Mouse (Mus musculus): ENCODE results near the gene Dxo. TPM values are rescaled to one million over a fixed set of nuclear protein-coding genes. Genes with fewer than 3 reads are reported as not detected.
"Not testable (repeated sequence)": the region's sequence is repeated elsewhere in the genome, so short reads cannot be mapped to it uniquely, and the experiment has no call there.

The Dxo gene
- 78.5 and 84.9 TPM in 2 replicates for polyA plus RNA-seq (2014; fragmentation: Nextera tagmentation; extraction: Ambion mirVana)

DNA sequence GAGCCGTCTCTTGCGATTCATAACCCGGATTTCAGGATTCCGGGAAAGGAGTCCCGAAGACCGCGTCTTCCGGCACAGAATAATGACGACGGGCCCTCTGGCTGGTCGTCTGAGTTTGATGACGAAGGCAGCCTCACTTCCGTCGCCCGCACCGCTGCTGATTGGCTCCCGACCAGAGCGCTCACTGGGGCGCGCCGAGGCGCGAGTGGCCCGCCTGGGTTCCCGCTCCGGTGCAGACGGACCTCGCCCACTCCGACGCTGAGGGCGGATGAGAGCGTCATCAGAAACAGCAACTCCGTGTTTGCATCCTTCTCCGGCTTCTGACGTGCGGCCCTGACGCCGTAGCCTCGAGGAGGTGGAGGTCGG is at the start of gene Dxo, which contains the start of gene Stk19:
Dxo (plus strand) TSS at position 164 of the 366 bp plus-strand sequence.
Stk19 (minus strand) TSS at position 90 of the 366 bp plus-strand sequence.
- peak within 1 kb of the TSS; percentile 97 for H3K4me2 ChIP-seq (ENCODE audit: low read depth, low read length, severe bottlenecking)
- H3K4me1 ChIP-seq (replicated peaks; ENCODE audit: control insufficient read depth, insufficient read depth, low read length), result peaks cover 16% of the 10 kb centered on the region
- peak within 1 kb of the TSS; percentile 78 for H3K4me3 ChIP-seq (ENCODE audit: low read depth, low read length)
- no peaks in the 10 kb centered on the region for H3K27me3 ChIP-seq (ENCODE audit: control insufficient read depth, insufficient read depth, low read length)
- H3K27ac ChIP-seq (ENCODE audit: low read depth, low read length), result peak within 1 kb of the TSS; percentile 41; the same call in 1 of the 2 replicates
- ATAC-seq (replicated peaks; ENCODE audit: low FRiP score), result peak; percentile 92
- peak within 1 kb of the TSS; percentile 77 for H3K9ac ChIP-seq (ENCODE audit: low read length)
- H3K36me3 ChIP-seq (ENCODE audit: control insufficient read depth, insufficient read depth, low read length), result peaks cover 11% of the 10 kb centered on the region
- under 1% methylated on average over 40 of the region's 40 CpGs for WGBS
- H3K9me3 ChIP-seq (ENCODE audit: control insufficient read depth, low read length), result no peaks in the 10 kb centered on the region
- peak; percentile 98 for DNase-seq (ENCODE audit: low spot score)

DNA sequence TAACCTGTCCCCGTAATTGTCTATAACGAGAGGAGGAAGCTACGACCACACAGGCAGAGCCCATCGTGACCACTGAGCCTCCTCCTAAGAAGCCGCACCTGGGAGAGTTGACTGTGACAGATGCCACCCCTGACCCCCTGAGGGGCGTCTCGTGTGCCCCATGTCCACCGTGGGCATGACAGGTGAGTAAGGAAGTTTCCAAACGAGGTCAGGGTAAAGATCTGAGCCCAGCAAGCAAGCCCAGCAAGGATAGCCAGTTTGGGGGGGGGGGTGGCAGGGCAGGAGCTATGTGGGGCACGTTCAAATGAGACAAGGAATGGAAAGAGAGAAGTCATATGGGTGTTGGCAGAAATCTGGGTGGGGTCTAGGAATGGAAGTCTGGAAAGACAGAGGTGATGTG is 41.8 kb upstream of the Dxo start:
- Histone ChIP-seq H3K27ac (ENCODE audit: low read depth, low read length) (no peak overlapping the region), H3K4me1 (replicated peaks; ENCODE audit: control insufficient read depth, insufficient read depth, low read length) (no peaks in the 10 kb centered on the region), H3K9ac (ENCODE audit: low read length) (no peak overlapping the region), H3K36me3 (ENCODE audit: control insufficient read depth, insufficient read depth, low read length) (no peaks in the 10 kb centered on the region), H3K27me3 (ENCODE audit: control insufficient read depth, insufficient read depth, low read length) (no peaks in the 10 kb centered on the region), H3K4me3 (ENCODE audit: low read depth, low read length) (no peak overlapping the region), H3K4me2 (ENCODE audit: low read depth, low read length, severe bottlenecking) (no peak overlapping the region), H3K9me3 (ENCODE audit: control insufficient read depth, low read length) (no peaks in the 10 kb centered on the region)
- WGBS, result 88% methylated on average over 10 of the region's 10 CpGs
- ATAC-seq (replicated peaks; ENCODE audit: low FRiP score), result no peak
- no peak for DNase-seq (ENCODE audit: low spot score)

DNA sequence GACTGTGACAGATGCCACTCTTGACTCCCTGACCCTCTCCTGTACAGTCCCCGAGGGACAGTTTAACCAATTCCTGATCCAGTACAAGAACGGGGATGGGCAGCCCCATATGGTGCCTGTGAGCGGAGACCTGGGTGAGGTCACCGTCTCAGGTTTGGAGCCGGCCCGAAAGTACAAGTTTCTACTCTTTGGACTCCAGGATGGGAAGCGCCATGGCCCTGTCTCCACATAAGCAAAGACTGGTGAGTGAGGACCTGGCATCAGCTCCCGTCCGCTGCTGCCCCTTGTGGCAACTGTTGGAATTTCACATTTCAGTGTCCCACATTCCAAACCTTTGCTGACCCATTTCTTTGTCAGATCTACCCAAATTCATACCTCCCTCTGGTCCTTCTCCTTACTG is 41.2 kb upstream of the Dxo start:
- Histone ChIP-seq H3K4me3 (ENCODE audit: low read depth, low read length) (no peak overlapping the region), H3K9me3 (ENCODE audit: control insufficient read depth, low read length) (no peaks in the 10 kb centered on the region), H3K27ac (ENCODE audit: low read depth, low read length) (no peak overlapping the region), H3K36me3 (ENCODE audit: control insufficient read depth, insufficient read depth, low read length) (no peaks in the 10 kb centered on the region), H3K4me1 (replicated peaks; ENCODE audit: control insufficient read depth, insufficient read depth, low read length) (no peaks in the 10 kb centered on the region), H3K9ac (ENCODE audit: low read length) (no peak overlapping the region), H3K4me2 (ENCODE audit: low read depth, low read length, severe bottlenecking) (no peak overlapping the region), H3K27me3 (ENCODE audit: control insufficient read depth, insufficient read depth, low read length) (no peaks in the 10 kb centered on the region)
- WGBS, result 66% methylated on average over 9 of the region's 9 CpGs
- ATAC-seq (replicated peaks; ENCODE audit: low FRiP score), result no peak
- peak; percentile 60 for DNase-seq (ENCODE audit: low spot score)

DNA sequence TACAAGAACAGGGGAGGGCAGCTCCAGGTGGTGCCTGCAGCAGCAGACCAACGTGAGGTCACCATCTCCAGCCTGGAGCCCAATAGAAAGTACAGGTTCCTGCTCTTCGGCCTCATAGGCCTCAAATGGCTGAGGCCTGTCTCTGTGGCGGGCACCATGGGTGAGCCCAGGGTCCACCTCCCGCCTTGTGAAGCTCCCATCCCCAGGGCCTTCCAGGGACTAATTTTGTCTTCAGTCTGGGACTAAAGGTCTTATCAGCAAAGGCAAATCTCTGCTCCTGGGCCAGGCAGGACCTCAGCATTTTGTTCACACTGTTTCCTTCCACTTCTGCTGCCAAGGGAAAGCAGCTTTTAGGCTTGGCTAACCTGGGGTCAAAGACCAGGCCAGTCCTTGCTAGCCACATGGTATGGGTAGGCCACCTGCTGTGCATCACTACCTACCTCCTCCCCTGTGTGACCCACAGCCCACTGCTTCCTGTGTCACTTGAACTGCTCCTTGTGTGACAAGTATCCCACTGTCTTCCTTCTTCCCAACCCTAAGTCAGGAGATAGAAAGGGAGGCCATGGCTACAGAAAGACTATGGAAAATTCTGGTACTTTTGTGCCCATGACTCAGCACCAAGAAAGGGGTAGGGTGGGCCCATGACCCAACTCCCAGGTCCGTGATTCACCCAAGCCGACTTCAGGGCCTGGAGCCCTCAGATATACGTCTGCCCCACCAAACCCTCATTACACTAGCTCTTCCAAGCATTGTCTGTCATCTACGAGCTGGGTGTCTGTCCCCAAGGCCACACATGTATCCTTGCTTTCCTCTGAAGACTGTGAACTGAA is 40.3 kb upstream of the Dxo start:
- Histone ChIP-seq H3K9ac (ENCODE audit: low read length) (no peak overlapping the region), H3K9me3 (ENCODE audit: control insufficient read depth, low read length) (no peaks in the 10 kb centered on the region), H3K27ac (ENCODE audit: low read depth, low read length) (no peak overlapping the region), H3K4me1 (replicated peaks; ENCODE audit: control insufficient read depth, insufficient read depth, low read length) (no peaks in the 10 kb centered on the region), H3K36me3 (ENCODE audit: control insufficient read depth, insufficient read depth, low read length) (no peaks in the 10 kb centered on the region), H3K4me3 (ENCODE audit: low read depth, low read length) (no peak overlapping the region), H3K27me3 (ENCODE audit: control insufficient read depth, insufficient read depth, low read length) (no peaks in the 10 kb centered on the region), H3K4me2 (ENCODE audit: low read depth, low read length, severe bottlenecking) (no peak overlapping the region)
- no peak for DNase-seq (ENCODE audit: low spot score)
- 80% methylated on average over 8 of the region's 8 CpGs for WGBS
- ATAC-seq (replicated peaks; ENCODE audit: low FRiP score), result no peak

DNA sequence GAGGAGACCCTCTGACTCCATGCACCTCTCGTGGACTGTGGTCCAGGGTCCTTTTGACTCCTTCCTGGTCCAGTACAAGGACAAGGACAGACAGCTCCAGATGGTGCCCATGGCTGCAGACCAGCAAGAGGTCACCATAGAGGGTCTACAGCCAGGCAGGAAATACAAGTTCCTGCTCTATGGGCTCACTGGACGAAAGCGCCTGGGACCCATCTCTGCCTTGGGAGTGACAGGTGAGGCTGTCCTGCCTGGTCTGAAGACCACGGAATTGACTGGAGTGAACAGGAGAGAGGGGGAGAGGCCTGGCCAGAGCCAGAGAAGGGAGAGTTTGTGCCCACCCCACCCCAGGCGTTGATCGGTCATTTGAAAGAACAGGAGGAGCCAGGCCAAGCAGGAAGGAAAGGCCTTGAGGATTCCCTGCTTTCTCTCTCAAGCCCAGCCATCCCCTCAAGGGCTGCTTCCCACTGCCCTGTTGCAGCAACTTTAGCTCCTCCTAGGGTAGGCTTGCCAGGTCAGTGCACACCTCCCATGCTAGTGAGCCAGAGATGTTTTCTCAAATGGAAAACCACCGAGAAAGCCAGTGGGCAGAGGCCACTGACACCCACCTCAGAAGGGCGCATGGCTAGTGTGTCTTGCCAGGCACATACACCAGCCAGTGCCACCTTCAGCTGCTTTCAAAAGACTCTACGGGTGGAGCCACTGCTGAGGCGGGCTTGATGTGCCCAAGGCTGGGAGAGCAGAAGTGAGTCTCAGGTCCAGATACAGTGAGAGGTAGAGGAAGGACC is 39.4 kb upstream of the Dxo start:
- 85% methylated on average over 10 of the region's 10 CpGs for WGBS
- H3K36me3 ChIP-seq (ENCODE audit: control insufficient read depth, insufficient read depth, low read length); H3K9ac ChIP-seq (ENCODE audit: low read length); H3K4me1 ChIP-seq (replicated peaks; ENCODE audit: control insufficient read depth, insufficient read depth, low read length); H3K4me2 ChIP-seq (ENCODE audit: low read depth, low read length, severe bottlenecking); H3K4me3 ChIP-seq (ENCODE audit: low read depth, low read length); H3K27ac ChIP-seq (ENCODE audit: low read depth, low read length); ATAC-seq (replicated peaks; ENCODE audit: low FRiP score); H3K27me3 ChIP-seq (ENCODE audit: control insufficient read depth, insufficient read depth, low read length); H3K9me3 ChIP-seq (ENCODE audit: control insufficient read depth, low read length): not testable (repeated sequence)
- DNase-seq (ENCODE audit: low spot score), result peak; percentile 33

DNA sequence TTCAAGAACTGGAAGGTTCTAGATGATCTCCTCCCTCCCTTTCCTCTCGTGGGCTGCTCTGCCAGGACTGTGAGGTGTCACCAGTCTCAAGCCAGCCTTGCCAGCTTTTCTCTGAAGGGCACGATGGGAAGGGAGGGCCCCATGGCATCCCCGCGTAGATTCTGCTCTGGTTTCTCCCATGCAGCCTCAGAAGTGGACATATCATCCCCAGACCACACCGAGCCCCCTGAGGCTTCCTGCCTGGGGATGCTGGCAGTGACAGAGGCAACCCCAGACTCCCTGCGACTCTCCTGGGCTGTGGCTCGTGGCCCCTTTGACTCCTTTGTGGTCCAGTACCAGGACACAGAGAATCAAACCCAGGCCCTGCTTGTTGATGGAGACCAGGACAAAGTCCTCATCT is 38.7 kb upstream of the Dxo start:
- DNase-seq (ENCODE audit: low spot score), result peak; percentile 28
- not testable (repeated sequence) for H3K4me1 ChIP-seq (replicated peaks; ENCODE audit: control insufficient read depth, insufficient read depth, low read length); ATAC-seq (replicated peaks; ENCODE audit: low FRiP score); H3K4me2 ChIP-seq (ENCODE audit: low read depth, low read length, severe bottlenecking); H3K9ac ChIP-seq (ENCODE audit: low read length); H3K36me3 ChIP-seq (ENCODE audit: control insufficient read depth, insufficient read depth, low read length); H3K27ac ChIP-seq (ENCODE audit: low read depth, low read length); H3K4me3 ChIP-seq (ENCODE audit: low read depth, low read length); H3K27me3 ChIP-seq (ENCODE audit: control insufficient read depth, insufficient read depth, low read length); H3K9me3 ChIP-seq (ENCODE audit: control insufficient read depth, low read length)
- WGBS, result 83% methylated on average over 7 of the region's 7 CpGs

DNA sequence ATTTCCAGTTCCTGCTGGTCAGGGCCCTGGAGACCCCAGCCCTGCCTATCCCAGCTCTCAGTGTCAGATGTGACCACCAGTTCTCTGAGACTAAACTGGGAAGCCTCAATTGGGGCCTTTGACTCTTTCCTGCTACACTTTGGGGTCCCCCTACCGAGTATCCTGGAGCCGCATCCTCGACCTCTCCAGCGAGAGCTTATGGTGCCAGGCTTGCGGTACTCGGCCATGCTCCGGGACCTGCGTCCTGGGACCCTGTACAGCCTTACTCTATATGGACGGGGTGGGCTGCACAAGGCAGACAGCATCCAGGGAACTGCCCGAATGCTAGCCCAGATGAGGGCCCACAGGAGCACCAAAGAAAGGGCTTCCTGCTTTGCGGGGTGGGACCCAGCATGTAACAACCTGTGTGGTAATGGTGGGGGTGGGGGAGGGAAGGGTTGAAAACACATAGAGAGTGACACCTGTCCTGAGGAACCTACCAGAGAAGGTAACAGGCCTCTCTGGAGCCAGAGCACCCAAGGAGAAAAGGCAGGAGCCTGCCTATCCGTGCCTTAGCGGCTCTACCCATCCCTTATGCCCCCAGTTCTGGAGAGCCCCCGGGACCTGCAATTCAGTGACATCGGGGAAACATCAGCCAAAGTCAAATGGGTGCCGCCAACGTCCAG is 37.8 kb upstream of the Dxo start:
- H3K9ac ChIP-seq (ENCODE audit: low read length), result no peak overlapping the region
- H3K4me2 ChIP-seq (ENCODE audit: low read depth, low read length, severe bottlenecking), result no peak overlapping the region
- WGBS, result 97% methylated on average over 13 of the region's 17 CpGs
- ATAC-seq (replicated peaks; ENCODE audit: low FRiP score), result no peak
- H3K4me1 ChIP-seq (replicated peaks; ENCODE audit: control insufficient read depth, insufficient read depth, low read length), result no peaks in the 10 kb centered on the region
- H3K27ac ChIP-seq (ENCODE audit: low read depth, low read length), result no peak overlapping the region
- H3K9me3 ChIP-seq (ENCODE audit: control insufficient read depth, low read length), result no peaks in the 10 kb centered on the region
- DNase-seq (ENCODE audit: low spot score), result peak; percentile 43
- H3K4me3 ChIP-seq (ENCODE audit: low read depth, low read length), result no peak overlapping the region
- H3K27me3 ChIP-seq (ENCODE audit: control insufficient read depth, insufficient read depth, low read length), result no peaks in the 10 kb centered on the region
- H3K36me3 ChIP-seq (ENCODE audit: control insufficient read depth, insufficient read depth, low read length), result no peaks in the 10 kb centered on the region

DNA sequence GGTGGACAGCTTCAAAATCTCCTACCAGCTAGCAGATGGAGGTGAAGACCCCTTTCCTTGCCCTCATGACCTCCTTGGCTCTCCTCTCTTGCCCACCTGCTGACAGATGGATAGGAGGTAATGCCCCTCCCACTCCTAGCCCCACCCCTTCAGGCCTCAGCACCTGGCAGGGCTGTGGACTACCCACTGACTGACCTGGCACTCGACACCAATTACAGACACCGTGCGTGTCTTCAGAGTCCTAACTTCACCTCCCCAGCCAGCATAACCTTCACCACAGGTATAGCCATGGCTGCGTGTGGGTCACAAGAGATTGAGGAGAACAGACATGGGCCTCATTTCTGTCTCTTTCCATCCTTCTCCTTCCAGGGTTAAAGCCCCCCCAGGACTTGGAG is 37.3 kb upstream of the Dxo start:
- 89% methylated on average over 4 of the region's 4 CpGs for WGBS
- Histone ChIP-seq H3K9me3 (ENCODE audit: control insufficient read depth, low read length) (no peaks in the 10 kb centered on the region), H3K36me3 (ENCODE audit: control insufficient read depth, insufficient read depth, low read length) (no peaks in the 10 kb centered on the region), H3K9ac (ENCODE audit: low read length) (no peak overlapping the region), H3K4me1 (replicated peaks; ENCODE audit: control insufficient read depth, insufficient read depth, low read length) (no peaks in the 10 kb centered on the region), H3K4me3 (ENCODE audit: low read depth, low read length) (no peak overlapping the region), H3K27ac (ENCODE audit: low read depth, low read length) (no peak overlapping the region), H3K4me2 (ENCODE audit: low read depth, low read length, severe bottlenecking) (no peak overlapping the region), H3K27me3 (ENCODE audit: control insufficient read depth, insufficient read depth, low read length) (no peaks in the 10 kb centered on the region)
- ATAC-seq (replicated peaks; ENCODE audit: low FRiP score), result no peak
- peak; percentile 41 for DNase-seq (ENCODE audit: low spot score)

All from forebrain, embryonic 11.5 days (tissue).